Mouse (Mus musculus): ENCODE measurements at regions not wholly inside any gene's neighbourhood (a gene's known extent, or its start where the extent isn't known, plus 50 kb on each side); places are given as distances from the start of the nearest gene placed in this dataset.

DNA sequence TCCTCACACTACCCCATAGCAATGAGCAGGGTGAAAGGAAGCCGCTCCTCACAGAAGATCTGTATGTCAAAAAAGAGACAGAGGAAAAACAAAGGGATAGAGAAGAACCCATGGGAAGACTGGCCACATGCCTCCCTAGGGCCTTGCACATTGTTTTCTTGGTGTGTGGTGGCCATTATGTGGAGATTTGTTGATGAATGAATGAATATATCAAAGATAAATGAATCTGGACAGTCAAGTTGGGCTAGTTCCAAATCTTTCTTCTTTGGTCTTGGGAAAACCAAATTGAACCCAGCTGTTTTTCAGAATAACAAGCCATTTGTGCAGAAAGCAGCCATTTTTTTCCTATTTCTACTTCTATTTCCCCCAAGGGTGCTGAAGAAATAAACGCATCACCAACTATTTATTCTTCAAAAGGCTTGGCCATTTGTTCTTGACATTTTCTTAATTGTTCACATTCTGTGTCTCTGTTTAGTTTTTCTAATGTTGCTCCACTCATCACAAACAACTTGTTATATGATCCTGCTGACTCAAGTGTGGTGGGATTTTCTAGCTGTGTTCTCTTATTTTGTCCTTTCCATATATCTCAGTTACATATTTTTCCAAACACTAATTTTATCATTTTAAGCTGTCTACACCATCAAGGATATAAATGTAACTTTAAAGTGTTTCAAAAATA lies 208.9 kb downstream of the Snx13 start:
- ATAC-seq (ENCODE audit: poor library complexity, severe bottlenecking): no peak

DNA sequence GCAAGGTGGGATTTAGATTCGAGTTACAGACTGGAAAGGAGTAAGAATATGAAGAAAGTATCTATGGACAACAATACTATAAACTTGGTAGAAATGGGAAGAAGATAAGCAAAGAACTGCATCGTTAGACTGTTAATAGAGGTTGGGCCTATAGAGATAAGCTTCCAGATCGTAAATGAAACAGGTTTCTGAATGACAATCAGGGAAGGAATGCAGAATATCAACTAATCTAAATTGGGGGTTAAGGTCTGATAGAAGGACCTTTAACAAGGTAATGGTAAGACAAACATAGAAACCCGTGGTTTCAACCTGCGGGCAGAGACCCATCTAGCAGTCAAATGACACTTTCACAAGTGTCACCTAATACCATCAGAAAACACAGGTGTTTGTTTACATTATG lies 201.5 kb downstream of the Snx13 start:
- no peak for ATAC-seq (ENCODE audit: poor library complexity, severe bottlenecking)

DNA sequence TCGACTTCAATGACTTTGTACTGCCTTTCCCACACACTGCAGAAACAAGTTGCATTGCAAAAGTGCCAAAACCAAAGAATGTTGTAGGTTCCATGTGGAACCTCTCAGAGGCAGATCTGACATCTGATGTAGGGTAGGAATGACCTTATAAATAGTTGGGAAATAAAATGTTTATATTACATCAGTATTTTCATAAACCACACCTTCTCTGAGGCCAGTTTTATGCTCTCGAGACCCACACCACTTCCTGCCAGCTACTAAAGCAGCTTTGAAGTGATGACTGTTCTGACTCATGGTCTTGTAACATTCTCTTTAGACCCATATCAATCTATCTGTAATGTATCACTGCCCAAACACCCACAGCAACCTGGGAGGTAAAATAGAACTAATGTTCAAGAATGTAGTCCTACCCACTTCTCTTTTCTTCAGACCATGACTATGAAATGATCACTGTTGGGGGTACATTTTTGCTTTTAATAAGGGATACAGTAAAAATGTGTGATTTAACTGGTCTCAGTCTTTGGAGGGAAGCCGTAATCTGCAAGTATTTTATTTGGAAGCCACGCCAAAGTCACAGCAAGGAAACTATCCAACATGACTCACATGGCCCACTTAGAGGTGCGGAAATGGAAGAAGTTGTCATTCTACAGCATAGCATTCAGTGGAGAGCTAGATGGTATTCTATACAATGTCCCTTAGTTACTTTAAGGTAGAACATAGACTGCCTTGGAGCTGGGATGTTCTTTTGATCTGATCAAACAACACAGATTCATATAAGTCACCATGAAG lies 199.4 kb downstream of the Snx13 start:
- ATAC-seq (ENCODE audit: poor library complexity, severe bottlenecking): no peak

- no peak for ATAC-seq (ENCODE audit: poor library complexity, severe bottlenecking)
Measured at GRCm38 (mm10) chr12:35232322-35232673, 185.3 kb downstream of the Snx13 start.

- no peak for ATAC-seq (ENCODE audit: poor library complexity, severe bottlenecking)
Measured at GRCm38 (mm10) chr12:35231414-35232321, 184.7 kb downstream of the Snx13 start.

- ATAC-seq (ENCODE audit: poor library complexity, severe bottlenecking): no peak
Measured at GRCm38 (mm10) chr12:35220429-35220828, 173.4 kb downstream of the Snx13 start.

DNA sequence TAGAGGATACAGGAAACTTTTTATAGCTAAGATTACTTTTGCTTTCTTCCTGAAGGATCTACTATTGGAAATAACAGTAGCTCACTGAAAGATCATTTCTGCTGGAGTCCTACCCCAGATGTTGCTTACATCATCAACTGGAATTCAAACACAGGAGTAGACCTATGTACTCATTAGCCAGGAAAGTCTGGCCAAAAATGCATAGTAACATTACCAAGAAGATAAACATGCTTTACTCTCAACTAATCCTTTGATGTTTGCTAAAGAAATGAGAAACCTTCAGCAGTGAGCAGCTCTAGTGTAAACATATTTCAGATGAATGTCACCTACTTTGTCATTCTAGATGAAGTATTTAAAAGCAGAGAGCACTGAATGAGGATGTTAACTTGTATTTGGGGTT lies 173.0 kb downstream of the Snx13 start:
- ATAC-seq (ENCODE audit: poor library complexity, severe bottlenecking): no peak

DNA sequence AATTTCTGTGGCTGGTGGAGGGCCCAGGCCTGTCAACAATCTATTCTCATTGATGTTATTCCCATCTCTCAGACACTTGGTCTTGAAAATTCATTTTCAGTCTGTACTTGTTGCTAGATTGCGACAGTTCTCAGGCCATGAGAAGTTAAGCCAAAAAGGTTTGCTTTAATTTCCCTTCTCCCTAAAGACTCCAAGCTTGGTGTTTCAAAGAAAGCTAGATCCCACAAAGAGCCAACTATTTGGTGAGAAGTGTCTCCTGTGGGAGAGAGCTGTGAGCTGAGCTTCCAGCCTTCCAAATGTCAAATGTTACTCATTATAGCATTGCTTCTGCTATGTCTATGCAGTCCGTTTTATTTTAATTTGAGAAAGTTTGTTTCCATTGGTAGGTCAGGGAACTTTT lies 169.7 kb downstream of the Snx13 start:
- ATAC-seq (ENCODE audit: poor library complexity, severe bottlenecking): no peak

DNA sequence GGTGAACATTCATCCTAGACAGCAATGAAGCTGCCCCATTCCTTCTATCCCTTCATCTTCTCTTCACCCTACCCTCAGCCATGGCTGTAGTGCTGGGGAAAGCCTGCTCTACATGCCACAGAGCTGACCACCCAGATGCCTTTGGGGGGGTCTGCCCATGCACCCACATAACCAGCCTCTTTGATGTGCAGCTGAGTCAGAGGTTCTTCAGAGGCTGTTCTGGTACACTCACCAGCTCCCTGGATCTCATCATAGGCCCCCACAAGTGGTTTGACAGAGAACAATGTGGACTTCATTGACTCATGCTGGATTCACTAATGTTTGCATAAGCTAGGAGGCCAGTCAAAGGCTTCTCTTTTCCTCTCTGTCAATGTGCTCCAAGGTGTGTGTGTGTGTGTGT lies 162.4 kb downstream of the Snx13 start:
- no peak for ATAC-seq (ENCODE audit: poor library complexity, severe bottlenecking)

GRCm38 (mm10) chr12:35207605-35208004 lies 160.6 kb downstream of the Snx13 start:
- ATAC-seq (ENCODE audit: poor library complexity, severe bottlenecking): no peak

DNA sequence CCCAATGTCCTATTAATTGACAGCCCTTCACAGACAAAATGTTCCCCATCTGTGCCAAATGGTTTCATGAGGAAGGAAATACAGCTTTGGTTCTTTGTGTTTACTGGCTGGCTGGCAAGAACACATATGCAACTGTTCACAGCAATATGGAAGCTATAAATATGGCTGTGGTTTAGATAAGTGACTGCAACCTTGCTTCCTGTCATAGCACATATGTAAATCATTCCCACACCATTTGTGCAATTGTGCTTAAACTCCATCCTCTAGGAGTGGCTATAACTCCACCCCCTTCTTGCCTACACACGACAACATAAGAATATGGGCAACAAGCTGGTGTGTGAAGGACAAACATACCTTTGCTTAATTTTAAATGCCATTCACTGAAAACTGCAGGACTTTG lies 156.4 kb downstream of the Snx13 start:
- ATAC-seq (ENCODE audit: poor library complexity, severe bottlenecking): no peak

DNA sequence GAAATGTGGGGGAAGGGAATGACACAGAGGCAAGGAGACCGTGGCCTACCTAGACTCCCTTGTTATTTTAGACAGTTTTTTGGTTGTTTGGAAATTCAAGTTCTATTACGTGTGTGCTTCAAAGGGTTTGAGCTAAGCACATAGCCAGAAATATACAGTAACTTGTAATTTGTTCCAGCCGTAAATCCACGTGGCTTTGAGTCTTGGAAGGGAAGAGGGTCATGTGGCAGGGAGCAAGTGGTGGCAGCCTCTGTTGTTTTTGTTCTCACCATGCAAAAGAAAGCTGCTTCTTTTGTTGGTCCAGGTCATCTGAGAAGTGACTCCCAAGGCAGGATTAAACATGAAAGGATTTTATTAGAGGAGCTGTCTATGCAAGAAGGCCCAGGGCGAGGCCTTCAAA lies 153.1 kb downstream of the Snx13 start:
- no peak for ATAC-seq (ENCODE audit: poor library complexity, severe bottlenecking)

Data from megakaryocyte, adult 5-6 weeks (primary cell).